Mouse (Mus musculus) T-helper 1 cell (primary cell): ENCODE measurements around the gene Zar1l.

Source experiments
- in situ Hi-C: fragments of 300-600 bp; cut with MboI, MseI; formaldehyde crosslinking; loops from one replicate; pipeline ENCODE4 v1.15.1; 2025; ENCODE audit warnings: high pct_unique_total_duplicates

Zar1l gene

DNA sequence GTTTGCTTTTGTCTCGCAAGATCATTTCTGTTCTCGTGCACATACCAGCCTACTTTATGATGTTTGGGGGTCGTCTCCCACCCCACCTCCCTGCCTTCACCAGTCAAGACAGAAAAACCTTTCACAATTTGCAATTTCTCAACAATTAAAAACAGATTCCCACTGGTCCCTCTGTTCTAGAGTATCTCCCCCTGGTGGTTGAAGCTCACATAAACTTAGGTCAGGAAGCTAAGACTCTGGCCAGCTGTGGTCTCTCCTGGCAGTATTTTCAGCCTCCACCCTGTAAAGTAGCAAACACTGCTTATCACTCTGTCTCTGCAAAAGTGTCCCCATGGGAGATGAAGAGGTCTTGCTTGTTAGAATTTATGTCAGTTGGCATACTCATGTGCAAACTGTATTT is 32.8 kb downstream of the Zar1l start:
- in situ Hi-C loops: no loop called here

DNA sequence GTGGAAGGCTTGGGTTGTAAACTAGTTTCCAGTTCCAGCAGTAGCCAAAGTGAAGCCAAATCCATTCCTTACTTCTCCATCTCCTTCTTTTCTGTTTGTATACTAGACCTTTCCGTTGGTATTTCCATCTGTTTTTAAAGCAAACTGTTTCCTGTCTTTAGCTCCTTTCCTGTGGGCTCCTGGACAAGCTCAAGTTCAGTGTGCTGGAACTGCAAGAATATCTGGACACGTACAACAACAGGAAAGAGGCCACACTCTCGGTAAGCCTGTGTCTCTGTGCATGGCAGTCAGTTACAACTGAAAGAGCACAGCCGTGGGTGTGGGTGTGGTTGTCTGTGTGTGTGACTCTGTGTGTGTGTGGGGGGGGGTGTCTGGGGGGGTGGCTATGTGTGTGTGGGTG is 39.4 kb downstream of the Zar1l start:
- in situ Hi-C loops: no loop called here

DNA sequence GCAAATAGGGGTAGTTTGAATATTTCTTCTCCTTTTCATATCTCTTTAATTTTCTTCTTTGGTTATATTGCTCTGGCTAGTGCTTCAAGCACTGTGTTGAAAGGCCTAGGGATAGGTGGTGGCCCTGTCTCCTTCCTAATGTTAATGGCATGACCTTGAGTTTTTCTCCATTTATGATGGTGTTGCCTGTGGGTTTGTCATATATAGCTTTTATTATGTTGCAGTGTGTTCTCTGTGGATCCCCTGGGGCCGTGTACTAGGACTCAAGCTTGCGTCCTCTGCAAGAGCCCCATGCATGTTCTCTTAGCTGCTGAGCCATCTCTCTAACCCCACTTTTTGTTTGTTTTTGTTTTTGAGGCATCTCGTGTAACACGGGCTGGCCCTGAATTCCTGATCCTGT is 40.6 kb downstream of the Zar1l start:
- in situ Hi-C loops: no loop called here

DNA sequence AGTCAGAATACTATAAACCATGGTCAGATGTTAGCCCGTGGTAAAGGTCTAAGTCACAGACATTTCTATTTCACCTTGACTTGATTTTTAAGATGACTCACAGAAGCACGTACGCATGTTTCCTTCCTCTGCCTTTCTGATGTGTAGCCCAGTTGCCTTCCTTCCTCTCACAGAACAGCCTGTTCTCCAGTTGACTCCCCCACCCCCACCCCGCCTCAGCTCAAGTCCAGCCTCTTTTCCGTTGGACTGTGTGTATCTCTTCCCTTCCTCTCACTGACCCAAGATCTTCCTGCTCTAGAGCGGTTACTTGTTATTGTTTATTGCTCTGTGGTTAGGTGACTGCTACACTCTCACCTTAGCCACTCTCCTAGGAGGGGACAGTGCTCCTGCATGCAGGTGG is 49.5 kb downstream of the Zar1l start:
- in situ Hi-C loops: no loop called here

DNA sequence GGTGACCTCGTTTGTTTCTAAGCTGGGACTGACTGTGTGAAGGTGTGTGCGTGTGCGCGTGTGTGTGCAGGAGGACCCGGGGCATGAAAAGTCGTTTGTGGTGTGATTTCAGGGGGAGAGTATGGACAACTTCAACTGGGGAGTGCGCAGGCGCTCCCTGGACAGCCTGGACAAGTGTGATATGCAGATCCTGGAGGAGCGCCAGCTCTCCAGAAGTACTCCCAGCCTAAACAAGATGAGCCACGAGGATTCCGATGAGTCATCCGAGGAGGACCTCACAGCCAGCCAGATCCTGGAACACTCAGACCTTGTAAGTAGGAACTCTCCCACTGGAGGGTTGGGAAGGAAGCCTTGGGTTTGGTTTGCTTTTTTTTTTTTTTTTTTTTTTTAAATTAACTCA is 51.8 kb downstream of the Zar1l start:
- in situ Hi-C loops: no loop called here

DNA sequence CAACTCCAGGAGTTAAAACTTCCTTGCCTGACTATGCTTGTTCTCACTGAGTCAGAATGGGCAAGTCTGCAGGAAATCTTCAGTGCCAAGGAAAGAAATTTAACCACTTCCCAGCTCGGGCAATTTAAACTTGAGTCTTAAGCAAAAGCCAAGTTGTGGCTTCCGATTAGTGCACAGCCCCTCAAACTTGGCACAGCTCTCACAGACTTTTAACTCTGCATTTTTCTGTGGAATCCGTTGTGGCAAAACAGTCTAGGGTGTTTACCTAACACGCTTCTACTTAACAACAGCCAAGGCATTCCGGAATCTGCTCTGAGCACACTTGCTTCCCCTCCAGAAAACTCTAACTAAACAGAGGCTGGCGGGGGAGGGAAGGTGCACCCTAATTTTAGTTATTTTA is 52.7 kb downstream of the Zar1l start:
- in situ Hi-C loops: no loop called here

DNA sequence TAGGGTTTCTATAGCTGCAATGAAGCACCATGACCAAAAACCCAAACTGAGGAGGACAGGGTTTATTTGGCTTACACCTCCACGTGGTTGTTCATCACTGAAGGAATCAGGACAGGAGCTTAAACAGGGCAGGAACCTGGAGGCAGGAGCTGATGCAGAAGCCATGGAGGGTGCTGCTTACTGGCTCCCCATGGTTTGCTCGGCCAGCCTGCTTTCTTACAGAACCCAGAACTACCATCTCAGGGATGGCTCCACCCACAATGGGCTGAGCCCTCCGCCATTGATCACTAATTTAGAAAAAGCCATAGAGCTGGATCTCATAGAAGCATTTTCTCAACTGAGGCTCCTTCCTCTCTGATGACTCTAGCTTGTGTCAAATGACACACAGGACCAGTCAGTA is 53.2 kb downstream of the Zar1l start:
- in situ Hi-C loops: no loop called here

DNA sequence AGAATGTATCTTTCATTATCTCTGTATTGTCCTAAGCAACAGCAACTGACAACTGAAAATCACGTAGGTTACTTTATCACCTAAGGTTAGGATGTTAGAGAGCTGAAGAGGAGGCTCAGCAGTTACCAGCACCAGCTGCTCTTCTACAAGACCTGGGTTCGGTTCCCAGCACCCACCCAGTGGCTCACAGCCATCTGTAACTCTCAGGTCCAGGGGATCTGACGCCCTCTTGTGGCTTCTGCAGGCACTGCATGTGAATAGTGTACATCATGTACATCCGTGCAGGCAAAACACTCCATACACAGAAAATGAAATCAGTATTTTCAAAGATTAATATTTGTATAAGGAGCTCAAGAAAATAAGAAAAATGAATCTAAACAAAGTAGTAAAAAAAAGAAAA is 58.2 kb downstream of the Zar1l start:
- in situ Hi-C loops: no loop called here

DNA sequence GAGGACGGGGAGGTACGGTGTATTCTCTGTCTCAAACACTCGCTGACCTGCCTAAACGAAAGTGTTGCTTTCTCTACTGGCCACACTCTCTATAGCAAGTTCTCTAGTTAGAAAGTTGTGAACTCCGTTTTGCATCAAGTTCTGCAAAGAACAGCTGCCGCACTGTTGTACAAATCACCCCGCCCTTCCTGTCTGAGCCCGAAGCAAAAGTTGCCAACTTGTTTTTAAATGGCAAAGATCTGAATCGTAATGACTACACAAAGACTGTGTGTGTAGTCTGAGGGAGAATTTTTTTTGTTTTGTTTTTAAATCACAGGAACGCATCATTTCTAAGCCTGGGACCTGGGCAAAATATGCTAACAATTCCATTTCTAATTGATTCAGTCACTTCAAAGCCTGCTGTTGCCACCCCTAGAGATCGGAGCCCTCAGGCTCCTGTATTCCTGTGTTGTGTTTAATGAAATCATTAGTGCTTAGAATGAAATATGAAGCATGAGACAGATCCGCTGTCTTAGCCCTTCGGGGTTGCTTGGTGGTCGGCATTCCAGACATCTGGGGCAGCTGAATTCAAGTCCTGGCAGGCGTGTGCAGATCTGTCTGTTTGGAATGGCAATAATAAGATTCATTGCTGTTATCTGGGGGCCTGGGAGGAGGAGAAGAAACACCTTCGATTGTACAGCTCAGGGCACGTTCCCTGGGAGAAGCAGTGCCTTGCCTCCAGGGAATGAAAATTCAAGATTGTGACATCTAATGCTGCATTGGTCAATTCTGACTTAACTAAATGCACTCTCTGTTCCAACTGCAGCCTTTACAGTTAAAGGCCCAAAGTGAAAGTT is 59.8 kb downstream of the Zar1l start:
- in situ Hi-C loops: no loop called here

DNA sequence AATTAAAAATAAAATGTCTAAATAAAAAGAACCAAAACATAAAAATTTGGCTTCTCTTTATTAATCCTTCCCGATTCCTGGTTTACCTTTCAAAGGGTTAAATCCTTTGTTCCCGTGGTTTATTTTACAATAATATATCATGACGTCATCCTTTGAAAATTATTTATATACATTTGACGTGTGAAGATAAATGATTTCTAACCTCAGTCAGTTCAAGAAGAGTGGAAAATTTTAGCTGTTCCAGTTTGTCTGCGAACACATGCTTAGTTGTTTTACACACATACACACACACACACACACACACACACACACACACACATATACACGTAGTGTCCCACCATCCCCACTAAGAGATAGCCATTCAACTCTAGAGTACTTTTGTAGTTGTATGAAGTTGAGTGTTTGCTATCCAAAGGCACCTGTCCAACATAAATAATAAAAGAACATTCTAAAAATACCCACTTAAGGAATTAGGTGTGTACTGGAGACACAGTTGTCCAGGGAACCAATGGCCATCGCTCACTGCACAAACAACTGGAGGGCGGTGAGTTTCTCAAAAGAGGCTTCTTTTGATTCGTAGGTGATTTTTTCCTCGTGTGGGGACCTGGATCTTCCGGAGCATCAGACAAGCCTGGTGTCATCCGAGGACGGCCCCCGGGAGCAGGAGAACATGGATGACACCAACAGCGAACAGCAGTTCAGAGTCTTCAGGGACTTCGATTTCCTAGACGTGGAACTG is 60.6 kb downstream of the Zar1l start:
- in situ Hi-C loops: no loop called here
